Mouse (Mus musculus) myocyte (in vitro differentiated cells): ENCODE measurements around the gene Evi2.

Source experiments
- CEBPB ChIP-seq: IDR thresholded peaks from 2 replicates; pipeline ENCODE4 v1.6.1; 2011; ENCODE audit warnings: mild to moderate bottlenecking, moderate library complexity; ENCODE audit not compliant: poor library complexity, insufficient read depth, severe bottlenecking
- E2F4 ChIP-seq: IDR thresholded peaks from one replicate; pipeline ENCODE4 v1.6.1; 2011; ENCODE audit warnings: mild to moderate bottlenecking, control low read depth, moderate library complexity; ENCODE audit not compliant: insufficient read depth
- MAX ChIP-seq: IDR thresholded peaks from one replicate; pipeline ENCODE4 v1.6.1; 2011; ENCODE audit warnings: low read depth, mild to moderate bottlenecking, control low read depth
- MYOD1 ChIP-seq, 3 experiments: IDR thresholded peaks; one replicate each; pipeline ENCODE4 v1.6.1; 2011; ENCODE audit warnings: control low read depth in 2 of 3, low read depth in 2 of 3, mild to moderate bottlenecking in 2 of 3, moderate library complexity in 1 of 3; ENCODE audit not compliant: insufficient read length in 2 of 3, control insufficient read depth in 1 of 3
- MYOG ChIP-seq, 3 experiments: IDR thresholded peaks; one replicate each; pipeline ENCODE4 v1.6.1; 2011; ENCODE audit warnings: control low read depth in 2 of 3, low read depth in 2 of 3, mild to moderate bottlenecking in 2 of 3; ENCODE audit not compliant: insufficient read length in 2 of 3, control insufficient read depth in 1 of 3, insufficient read depth in 1 of 3
- POLR2A ChIP-seq: IDR thresholded peaks from one replicate; pipeline ENCODE4 v1.6.1; 2011; ENCODE audit warnings: low read depth, mild to moderate bottlenecking, control low read depth, moderate library complexity; ENCODE audit not compliant: insufficient read length
- POLR2AphosphoS2 ChIP-seq: IDR thresholded peaks from one replicate; pipeline ENCODE4 v1.6.1; 2011; ENCODE audit warnings: low read depth, control low read depth; ENCODE audit not compliant: insufficient read length
- REST ChIP-seq: IDR thresholded peaks from one replicate; pipeline ENCODE4 v1.6.1; 2011; ENCODE audit warnings: mild to moderate bottlenecking, control low read depth, moderate library complexity; ENCODE audit not compliant: insufficient read depth, insufficient read length
- SRF ChIP-seq: IDR thresholded peaks from one replicate; pipeline ENCODE4 v1.6.1; 2011; ENCODE audit warnings: low read depth; ENCODE audit not compliant: control insufficient read depth, insufficient read length
- TCF12 ChIP-seq: IDR thresholded peaks from one replicate; pipeline ENCODE4 v1.6.1; 2011; ENCODE audit warnings: mild to moderate bottlenecking, control low read depth; ENCODE audit not compliant: poor library complexity, insufficient read depth, severe bottlenecking
- USF1 ChIP-seq: IDR thresholded peaks from one replicate; pipeline ENCODE4 v1.6.1; 2011; ENCODE audit warnings: low read depth, mild to moderate bottlenecking, control low read depth, moderate library complexity

GRCm38 (mm10) chr11:79522944-79523343, 7.4 kb downstream of the Evi2 start:
- TF ChIP-seq REST (no peak), POLR2A (no peak), TCF12 (no peak), CEBPB (no peak), USF1 (no peak), MYOD1 (IDR thresholded peaks at IDR 0.05; ENCODE audit: control insufficient read depth in 1 of 3, insufficient read length in 2 of 3, low read depth in 2 of 3) (no peak), MYOG (IDR thresholded peaks at IDR 0.05; ENCODE audit: control insufficient read depth in 1 of 3, insufficient read depth in 1 of 3, insufficient read length in 2 of 3, low read depth in 2 of 3) (no peak), E2F4 (no peak), SRF (no peak), POLR2AphosphoS2 (no peak), MAX (no peak)
